ENCODE assay signal across 14 mouse cellular contexts in the genomic region with DNA sequence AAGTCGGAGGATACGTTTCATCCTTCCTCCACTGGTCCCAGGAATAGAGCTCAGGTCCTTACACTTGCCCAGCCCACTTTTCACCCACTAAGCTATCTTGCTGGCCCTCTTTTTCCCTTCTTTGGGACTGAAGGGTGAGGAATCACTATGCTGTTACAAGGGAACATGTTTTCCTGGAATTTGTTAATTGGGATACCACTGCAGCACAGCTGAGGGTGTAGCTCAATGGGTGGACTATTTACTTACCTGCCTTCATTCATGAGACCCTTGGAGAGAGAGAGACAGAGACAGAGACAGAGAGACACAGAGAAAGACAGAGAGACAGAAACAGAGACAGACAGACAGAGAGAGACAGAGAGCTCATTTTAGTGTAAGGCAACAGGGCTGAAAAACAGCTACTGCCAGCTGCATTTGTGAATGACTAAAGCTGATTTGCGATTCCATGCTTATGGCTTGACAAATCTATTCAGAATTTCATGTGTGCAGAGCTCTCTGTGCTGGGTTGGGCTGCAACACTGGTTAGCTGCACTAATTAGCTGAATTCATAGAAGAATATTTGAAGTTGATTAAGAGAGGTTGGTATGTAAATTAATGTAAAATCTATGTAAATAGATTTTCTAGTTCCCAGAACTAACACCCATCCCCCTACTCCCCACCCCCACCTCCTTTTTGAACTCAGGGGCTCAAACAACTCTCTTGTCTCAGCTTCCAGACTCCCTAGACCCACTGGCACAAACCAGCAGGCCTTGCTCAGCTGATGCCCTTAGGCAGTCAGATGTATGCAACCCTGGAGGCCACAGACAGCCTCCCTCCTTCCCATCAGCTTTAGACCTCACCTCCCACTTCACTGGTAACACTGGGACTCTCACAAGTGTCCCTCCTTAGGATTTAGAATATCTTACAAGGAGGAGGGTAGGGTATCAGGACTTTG. TPM values are rescaled to one million over a fixed set of nuclear protein-coding genes. Genes with fewer than 3 reads are reported as not detected.
DNase-seq lines count a peak whose midpoint lies in the region; ATAC-seq and TF ChIP-seq lines count a peak whose summit lies in the region.
"Had no signal": no experiment of that assay in that cellular context is flagged by ENCODE, and none has a peak within 500 bp of the region (broad histone marks: within the 10 kb centered on the region; RNA-seq: fewer than 3 reads in every experiment).

No protein-coding gene starts in this region.

- no peak overlapping the region for H3K4me3 ChIP-seq in heart, embryonic 11.5 days (ENCODE audit: low read depth, low read length)
- no peak overlapping the region for H3K4me3 ChIP-seq in intestine, embryonic 15.5 days (replicated peaks)
- no peak overlapping the region for H3K4me3 ChIP-seq in midbrain, embryonic 15.5 days
- no peak overlapping the region for H3K4me3 ChIP-seq in cerebellum, adult 2 months (replicated peaks; ENCODE audit: insufficient read depth, low read depth, low read length)
- H3K4me3 ChIP-seq: limb, embryonic 12.5 days had no signal

- no peak for DNase-seq in heart, adult 8-10 months (ENCODE audit: low spot score)
- peak; percentile 24 for DNase-seq in brain, embryonic 18.5 days (ENCODE audit: low read depth, low spot score)
- DNase-seq in ovary, postnatal 36 days (ENCODE audit: low spot score) = no peak
- no peak for DNase-seq in cerebellum, adult 2 months
- no peak for DNase-seq in cerebellum, postnatal 4 days (ENCODE audit: low spot score in 2 of 2)
- DNase-seq: adrenal gland, adult 8-10 months; cerebellum, adult 9-11 months; kidney, adult 18-20 months; lung, postnatal 4 days; thymus, postnatal 25 days had no signal

- H3K27ac ChIP-seq in heart, embryonic 11.5 days (ENCODE audit: low read depth, low read length) = peak overlapping the region; percentile 92
- peak overlapping the region; percentile 49; the same call in 1 of the 2 replicates for H3K27ac ChIP-seq in intestine, embryonic 15.5 days
- H3K27ac ChIP-seq in midbrain, embryonic 15.5 days = peak overlapping the region; percentile 57
- no peak overlapping the region for H3K27ac ChIP-seq in cerebellum, adult 2 months (ENCODE audit: insufficient read depth, low read length)
- H3K27ac ChIP-seq: limb, embryonic 12.5 days had no signal

- H3K9me3 ChIP-seq in heart, embryonic 11.5 days (replicated peaks; ENCODE audit: control insufficient read depth, low read length) = no peaks in the 10 kb centered on the region
- no peaks in the 10 kb centered on the region for H3K9me3 ChIP-seq in intestine, embryonic 15.5 days
- H3K9me3 ChIP-seq in midbrain, embryonic 15.5 days = no peaks in the 10 kb centered on the region
- H3K9me3 ChIP-seq: limb, embryonic 12.5 days had no signal

- ATAC-seq in heart, embryonic 11.5 days (replicated peaks; ENCODE audit: insufficient number of reproducible peaks, low FRiP score, low TSS enrichment) = no peak
- no peak; the same call in 1 of the 2 replicates for ATAC-seq in intestine, embryonic 15.5 days
- ATAC-seq in midbrain, embryonic 15.5 days (replicated peaks) = peak; percentile 92

- no peaks in the 10 kb centered on the region for H3K27me3 ChIP-seq in heart, embryonic 11.5 days (ENCODE audit: control insufficient read depth, insufficient read depth, low read length)
- H3K27me3 ChIP-seq in intestine, embryonic 15.5 days (replicated peaks) = no peaks in the 10 kb centered on the region
- H3K27me3 ChIP-seq in midbrain, embryonic 15.5 days (replicated peaks) = no peaks in the 10 kb centered on the region
- no peaks in the 10 kb centered on the region for H3K27me3 ChIP-seq in cerebellum, adult 2 months (ENCODE audit: control insufficient read depth, insufficient read depth, low read length)
- H3K27me3 ChIP-seq: limb, embryonic 12.5 days had no signal

- peaks cover 4% of the 10 kb centered on the region; the same call in 1 of the 2 replicates for H3K4me1 ChIP-seq in heart, embryonic 11.5 days (ENCODE audit: control insufficient read depth, insufficient read depth, low read length)
- no peaks in the 10 kb centered on the region for H3K4me1 ChIP-seq in intestine, embryonic 15.5 days (replicated peaks)
- peaks cover 3% of the 10 kb centered on the region; the same call in 1 of the 2 replicates for H3K4me1 ChIP-seq in midbrain, embryonic 15.5 days
- no peaks in the 10 kb centered on the region for H3K4me1 ChIP-seq in cerebellum, adult 2 months (ENCODE audit: control insufficient read depth, insufficient read depth, low read length)

- no peak for TF ChIP-seq POLR2A in cerebellum, adult 2 months (IDR thresholded peaks at IDR 0.05; ENCODE audit: borderline replicate concordance, insufficient read depth, low read length)

- TF ChIP-seq CTCF in cerebellum, adult 2 months (IDR thresholded peaks at IDR 0.05; ENCODE audit: borderline replicate concordance, insufficient read depth, low read depth, low read length) = no peak

- H3K9ac ChIP-seq in heart, embryonic 11.5 days (ENCODE audit: low read depth, low read length) = no peak overlapping the region
- H3K9ac ChIP-seq in intestine, embryonic 15.5 days = no peak overlapping the region
- H3K9ac ChIP-seq in midbrain, embryonic 15.5 days = no peak overlapping the region
- H3K9ac ChIP-seq: limb, embryonic 12.5 days had no signal

- no peaks in the 10 kb centered on the region for H3K36me3 ChIP-seq in heart, embryonic 11.5 days (ENCODE audit: control insufficient read depth, insufficient read depth, low read length)
- no peaks in the 10 kb centered on the region for H3K36me3 ChIP-seq in intestine, embryonic 15.5 days
- no peaks in the 10 kb centered on the region for H3K36me3 ChIP-seq in midbrain, embryonic 15.5 days (replicated peaks)
- H3K36me3 ChIP-seq: limb, embryonic 12.5 days had no signal

- no peak overlapping the region for H3K4me2 ChIP-seq in heart, embryonic 11.5 days
- H3K4me2 ChIP-seq in intestine, embryonic 15.5 days (replicated peaks) = no peak overlapping the region
- no peak overlapping the region for H3K4me2 ChIP-seq in midbrain, embryonic 15.5 days
- H3K4me2 ChIP-seq: limb, embryonic 12.5 days had no signal

- WGBS in heart, embryonic 11.5 days (ENCODE audit: insufficient replicate concordance) = 82% methylated on average over 3 of the region's 3 CpGs
- 88% methylated on average over 3 of the region's 3 CpGs for WGBS in intestine, embryonic 15.5 days
- WGBS in midbrain, embryonic 15.5 days = 65% methylated on average over 3 of the region's 3 CpGs
- 76% methylated on average over 3 of the region's 3 CpGs for WGBS in cerebellum, adult 2 months

RNA-seq across cellular contexts. Expression of a gene that starts 48.1 kb away (rescaled TPM):
- polyA plus RNA-seq in heart, embryonic 11.5 days (2014; fragmentation: Nextera tagmentation; extraction: Ambion mirVana) = 79.8 and 80.5 TPM in 2 replicates
- 10 to 100 TPM; 25.2 to 36.2 (median 30.8) TPM for total RNA-seq in heart, adult 8-10 months (2022)
- 58.9 and 75.6 TPM in 2 replicates for polyA plus RNA-seq in intestine, embryonic 15.5 days (2015; fragmentation: Nextera tagmentation; extraction: Ambion mirVana)
- polyA plus RNA-seq in midbrain, embryonic 15.5 days (2015; fragmentation: Nextera tagmentation; extraction: Ambion mirVana) = 63.3 and 69.4 TPM in 2 replicates
- 100 and 112 TPM in 2 replicates for polyA plus RNA-seq in cerebellum, adult 2 months (2012; rRNA removed)
